Mouse (Mus musculus) adrenal gland, adult 2 months (tissue): Measurements from ENCODE around the gene Rasgef1b. TPM values are rescaled to one million over a fixed set of nuclear protein-coding genes. Genes with fewer than 3 reads are reported as not detected.
A peak's percentile ranks its signal among the peaks of the same experiment; 100 is the strongest.

Experiments
- DNase-seq: peaks from one replicate; pipeline ENCODE4 v3.0.0; 2021
- long read RNA-seq: library from polyadenylated mRNA; stranded (forward); transcript quantifications from one replicate; pipeline ENCODE4 v2.0.0, GENCODE M21; 2021
- polyA plus RNA-seq: library from polyadenylated mRNA; depleted of rRNA; stranded (reverse); fragments of >200 nt; gene quantifications from 2 replicates; pipeline ENCODE4 v1.2.3, GENCODE M21; 2012; rRNA removed
- total RNA-seq, 2 experiments: library from RNA; stranded (reverse); gene quantifications; 2 replicates each; pipeline ENCODE4 v1.2.3; 2021

Rasgef1b gene
- total RNA-seq (10 to 100 TPM in 1 of 2 experiments, 1 to 10 TPM in 1; 9.1 to 11.4 TPM), polyA plus RNA-seq (2.2 and 2.9 TPM in 2 replicates)
- long read RNA-seq, transcript Rasgef1b-209 (14 exons, 2,987 nt), result minor isoform, 6 of 14 reads
- long read RNA-seq, transcript Rasgef1b-201 (14 exons, 2,990 nt), result major isoform, 7 of 14 reads
- long read RNA-seq, partial matches to known transcripts, result 1 of 14 reads
- long read RNA-seq, other reads (novel, unspliced or antisense), result 0 of 14 reads

DNA sequence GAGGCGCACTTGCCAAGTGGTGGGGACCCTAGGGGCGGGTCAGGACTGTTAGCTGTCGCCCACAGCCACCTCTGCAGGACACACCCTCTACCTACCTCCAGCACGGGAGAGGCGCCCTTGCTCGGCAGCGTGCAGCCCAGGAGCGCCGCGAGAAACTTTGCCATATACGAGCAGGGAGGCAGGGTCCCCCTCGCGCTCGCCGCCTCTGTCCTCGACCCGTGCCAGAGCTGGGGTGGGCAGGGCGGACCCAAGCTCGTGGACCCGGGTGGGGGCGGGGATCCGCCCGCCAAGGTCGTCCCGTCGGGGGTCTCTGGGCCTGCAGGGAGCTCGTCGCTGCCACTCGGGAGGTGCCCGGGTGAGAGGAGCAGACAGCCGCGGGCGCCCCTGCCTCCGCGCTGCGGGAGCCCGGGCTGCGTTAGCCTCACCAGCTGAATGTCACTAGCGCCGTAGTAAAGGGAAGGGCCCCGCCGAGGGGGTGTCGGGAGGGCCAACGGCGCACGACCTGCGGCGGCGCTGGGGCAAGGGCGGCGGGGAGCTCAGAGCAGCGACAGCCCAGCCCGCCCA lies at the start of gene Rasgef1b:
Rasgef1b (minus strand) TSS at position 417 of the 564 bp plus-strand sequence.
- DNase-seq, result peak; percentile 88

DNA sequence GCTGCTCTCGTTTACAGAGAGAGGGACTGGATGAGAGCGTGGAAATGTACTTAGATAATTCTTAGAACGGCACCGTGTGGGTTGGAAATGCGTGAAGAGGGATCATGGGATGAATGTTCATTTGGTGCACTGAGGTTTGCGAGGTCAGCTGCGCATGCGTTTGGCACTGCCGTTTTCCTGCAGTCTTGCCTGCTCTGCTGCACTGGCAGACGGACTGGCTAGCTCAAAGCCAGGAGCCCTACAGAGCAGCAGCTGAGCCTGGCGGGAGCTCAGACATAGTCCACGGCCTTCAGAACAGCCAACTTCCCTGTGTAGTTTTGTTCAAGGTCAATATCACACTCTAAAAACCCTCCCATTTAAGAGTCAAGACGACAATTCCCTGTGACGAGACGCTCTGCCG lies 46.5 kb upstream of the Rasgef1b start:
- DNase-seq, result no peak

DNA sequence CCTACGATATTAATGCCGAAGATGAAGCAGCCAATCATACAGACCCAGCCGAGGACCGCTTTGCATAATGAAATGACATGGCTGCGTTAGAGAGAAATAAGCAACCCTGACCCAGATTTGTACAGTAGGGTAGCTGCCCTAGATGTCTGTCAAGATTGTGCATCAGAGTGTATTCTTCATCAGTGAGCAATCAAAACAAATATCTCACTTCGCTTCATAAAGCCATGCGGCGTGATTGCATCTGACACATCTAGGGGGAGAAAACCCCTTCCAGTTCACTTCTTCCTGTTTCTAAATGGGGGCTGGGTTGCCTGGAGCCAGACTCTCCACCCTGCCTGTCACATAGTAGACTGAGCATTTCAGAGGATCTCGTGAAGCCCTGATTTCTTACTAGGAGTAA lies 44.4 kb upstream of the Rasgef1b start:
- no peak for DNase-seq

DNA sequence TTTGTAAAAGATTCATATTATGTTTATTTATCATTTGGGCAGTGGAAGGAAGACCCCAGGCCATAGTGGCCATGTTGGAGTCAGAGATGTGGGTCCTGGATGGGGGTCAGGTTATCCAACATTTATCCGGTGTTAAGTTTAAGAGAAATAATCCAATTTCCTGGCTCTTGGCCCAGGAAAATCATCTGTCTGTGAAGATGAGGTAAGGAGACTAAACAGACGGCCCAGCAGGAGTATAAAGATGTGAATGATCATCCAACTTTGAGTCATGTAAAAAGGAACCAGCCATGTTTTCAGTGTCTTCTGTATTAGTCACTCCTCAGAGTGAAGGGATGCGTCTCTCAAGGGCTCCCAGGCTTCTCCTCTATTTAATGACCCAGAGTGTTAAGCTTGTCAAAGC lies 35.4 kb upstream of the Rasgef1b start:
- DNase-seq, result no peak

DNA sequence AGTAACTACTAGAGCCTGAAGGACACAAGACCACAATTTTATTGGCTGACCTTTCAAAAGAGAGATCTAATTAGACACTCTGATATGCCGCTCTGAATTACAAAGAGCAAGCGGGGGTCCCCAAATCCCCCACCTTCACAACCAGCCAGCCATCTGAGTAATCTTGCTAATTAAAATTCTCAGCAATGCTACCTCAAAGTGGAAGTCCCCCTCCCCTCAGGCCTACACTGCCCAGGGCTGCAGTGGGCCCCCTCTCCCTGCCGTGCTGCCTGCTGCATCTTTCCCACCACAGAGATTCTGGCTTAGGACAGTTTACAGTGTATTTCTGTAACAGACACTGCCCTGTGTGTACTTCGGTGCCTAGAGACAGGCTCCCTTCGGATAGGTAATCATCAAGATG lies 30.0 kb upstream of the Rasgef1b start:
- no peak for DNase-seq

DNA sequence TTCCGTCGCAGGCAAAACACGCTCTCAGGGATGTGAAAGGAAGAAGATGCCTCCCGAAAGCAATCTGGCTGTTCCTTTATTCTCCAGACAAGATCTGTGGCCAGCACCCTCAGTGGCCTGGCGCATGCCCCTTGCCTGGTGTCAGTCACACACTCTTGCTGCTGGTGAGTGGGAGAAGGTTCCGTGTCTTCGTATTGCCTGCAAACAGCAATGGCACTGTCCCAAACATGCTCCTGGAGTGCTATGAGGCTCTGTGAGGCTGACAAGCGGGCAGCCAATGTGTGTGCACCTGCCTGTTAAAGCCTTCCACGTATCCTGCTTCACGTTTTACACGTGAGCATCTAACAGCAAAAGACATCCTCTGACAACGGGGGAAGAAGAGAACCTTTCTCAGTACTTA lies 25.0 kb upstream of the Rasgef1b start:
- DNase-seq, result no peak

DNA sequence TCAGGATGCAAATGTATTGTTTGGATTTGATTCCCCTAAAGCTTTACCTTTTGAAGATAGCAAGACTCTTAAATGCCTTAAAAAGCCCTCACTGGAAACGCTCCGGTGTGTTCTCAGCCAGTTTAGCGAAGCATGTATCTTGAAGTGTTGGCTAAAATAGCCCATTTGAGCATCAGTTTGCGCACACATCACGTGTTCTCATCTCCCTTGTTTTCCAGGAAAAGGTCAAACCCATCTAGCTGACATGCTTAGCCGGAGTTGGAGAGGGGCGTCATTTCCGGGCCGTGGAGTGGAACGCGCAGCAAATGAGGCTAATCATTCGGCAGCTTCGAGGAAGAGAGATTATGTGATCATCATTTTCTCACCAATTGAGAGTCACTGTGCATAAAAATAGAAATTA lies 24.5 kb upstream of the Rasgef1b start:
- no peak for DNase-seq

DNA sequence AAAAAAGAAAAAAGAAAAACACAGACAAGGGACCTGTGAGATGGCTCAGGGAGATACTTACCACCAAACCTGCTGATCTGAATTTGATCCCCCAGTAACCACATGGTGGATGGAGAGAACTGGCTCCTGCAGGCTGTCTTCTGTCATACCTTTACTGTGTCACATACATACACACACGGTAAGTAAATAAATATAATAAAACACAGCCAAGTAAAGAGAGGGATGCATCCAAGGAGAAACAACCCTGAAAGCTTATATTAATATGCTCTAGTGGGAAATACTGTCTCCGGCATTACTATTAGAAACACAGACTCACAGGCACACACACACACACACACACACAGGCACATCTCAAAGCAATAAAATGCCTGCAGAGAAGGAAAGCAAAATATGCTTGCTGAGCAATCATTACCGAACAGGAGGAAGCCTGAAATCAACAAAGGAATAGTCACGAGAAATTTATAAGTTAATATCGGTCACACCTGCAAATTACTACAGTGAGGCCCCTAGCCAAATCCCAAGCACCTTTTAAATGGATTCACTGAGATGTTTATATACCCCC lies 23.9 kb upstream of the Rasgef1b start:
- DNase-seq, result no peak

DNA sequence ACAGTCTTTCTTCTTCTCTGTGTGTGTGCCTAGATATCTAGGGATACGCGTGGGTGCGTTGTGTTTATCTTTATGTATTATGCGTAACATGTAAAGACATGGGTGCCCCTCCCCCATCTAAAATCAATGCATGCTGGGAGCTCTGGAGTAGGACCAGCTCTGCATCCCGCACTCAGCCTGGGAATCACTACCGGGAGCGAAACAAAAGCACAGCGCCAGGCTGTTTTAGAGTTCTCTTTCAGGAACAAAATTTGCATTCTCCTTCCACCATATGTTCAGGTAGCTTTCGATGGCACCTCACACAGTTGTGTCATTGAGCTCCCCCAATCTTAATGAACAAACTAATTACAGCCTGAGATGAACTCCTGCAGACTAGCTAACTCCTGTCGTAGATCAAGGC lies 19.6 kb upstream of the Rasgef1b start:
- no peak for DNase-seq

DNA sequence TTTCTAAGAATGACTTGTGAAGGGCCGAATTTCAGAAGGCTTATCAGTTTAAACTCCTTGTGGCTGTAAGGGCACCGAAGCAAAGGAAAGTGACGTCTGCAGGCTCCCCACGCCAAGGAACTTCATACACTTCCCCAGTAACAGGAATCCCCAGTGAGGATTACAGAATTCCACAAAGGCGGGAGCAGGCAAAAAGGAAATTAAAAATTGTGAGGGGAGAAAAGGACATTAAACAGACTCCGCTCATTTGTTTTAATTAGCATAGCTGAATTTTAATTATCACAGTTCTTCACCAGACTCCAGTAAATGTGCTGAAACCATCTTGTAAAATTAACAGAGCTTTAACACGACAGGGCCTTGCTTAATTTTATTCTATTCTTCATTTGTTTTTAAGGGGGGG lies 17.2 kb upstream of the Rasgef1b start:
- DNase-seq, result no peak

DNA sequence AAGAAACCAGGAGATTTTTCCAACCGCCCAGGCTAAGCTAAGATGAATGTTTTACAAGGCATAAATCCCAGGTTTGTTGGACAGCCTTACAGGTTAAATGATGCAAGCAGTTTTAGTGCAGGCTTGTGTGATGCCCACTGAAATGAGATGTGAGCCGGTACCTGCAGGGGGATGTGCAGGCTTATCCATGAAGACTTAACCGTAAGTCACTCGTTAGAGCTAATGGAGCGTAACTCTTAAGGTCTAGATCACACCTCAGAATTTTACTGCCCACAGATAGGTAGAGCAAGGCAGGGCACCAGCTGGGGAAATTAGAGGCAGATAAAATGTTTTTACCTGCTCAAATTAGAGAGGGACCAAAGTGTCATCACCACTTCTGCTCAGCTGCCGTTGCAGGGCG lies 14.0 kb upstream of the Rasgef1b start:
- no peak for DNase-seq

DNA sequence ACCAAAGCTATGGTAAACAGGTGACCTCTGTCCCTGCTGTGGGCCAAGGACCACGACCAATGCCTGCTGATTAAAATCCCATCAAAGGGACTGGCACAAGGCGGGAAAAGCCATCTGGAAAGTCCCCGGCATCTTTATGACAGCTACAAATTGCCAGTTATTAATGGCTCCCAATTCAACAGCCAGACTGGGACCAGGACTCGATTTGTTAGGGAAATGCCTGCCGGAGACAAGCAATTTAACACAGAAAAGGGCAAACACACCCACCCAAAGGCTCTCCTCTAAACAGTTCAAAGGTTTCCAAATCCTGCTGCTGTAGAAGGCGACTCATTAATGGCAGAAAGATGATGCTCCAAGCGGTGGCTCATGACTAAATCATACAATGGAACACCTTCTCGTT lies 13.2 kb upstream of the Rasgef1b start:
- DNase-seq, result no peak

DNA sequence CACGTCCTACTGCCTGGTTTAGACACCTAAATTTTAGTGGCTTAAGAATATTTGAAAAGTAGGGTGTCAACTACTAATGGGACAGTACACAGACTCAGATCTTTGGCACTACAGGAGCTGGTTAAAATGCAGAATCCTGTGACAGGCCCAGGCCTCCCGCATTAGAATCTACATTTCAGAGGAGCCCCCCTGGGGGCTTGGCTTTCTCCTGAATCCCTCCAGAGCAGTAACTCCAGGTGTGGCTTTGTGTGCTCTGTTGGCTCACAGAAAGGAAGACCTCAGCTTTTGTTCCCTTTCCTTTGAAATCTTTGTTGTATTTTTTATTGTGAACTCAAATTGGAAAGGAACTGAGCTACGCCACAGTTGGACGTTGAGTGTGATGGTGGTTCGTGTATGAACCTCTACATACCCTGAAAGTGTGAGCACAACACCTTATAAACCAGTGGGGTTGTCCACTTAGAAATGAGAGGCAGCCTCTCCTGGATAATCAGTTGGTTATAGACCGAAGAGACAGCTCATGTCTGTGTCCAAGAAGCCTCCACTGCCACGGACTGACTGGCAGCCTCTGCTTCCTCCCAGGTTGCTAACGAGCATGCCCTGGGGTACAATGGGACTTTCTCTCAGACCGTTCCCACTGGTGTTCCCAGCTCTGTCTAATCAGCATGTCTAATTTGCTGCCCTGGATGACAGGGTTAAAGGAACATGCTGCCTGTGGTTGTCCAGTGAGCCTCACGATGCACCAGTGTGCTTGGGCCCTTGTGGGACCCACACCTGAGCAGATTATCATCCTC lies 9.3 kb upstream of the Rasgef1b start:
- DNase-seq, result no peak

DNA sequence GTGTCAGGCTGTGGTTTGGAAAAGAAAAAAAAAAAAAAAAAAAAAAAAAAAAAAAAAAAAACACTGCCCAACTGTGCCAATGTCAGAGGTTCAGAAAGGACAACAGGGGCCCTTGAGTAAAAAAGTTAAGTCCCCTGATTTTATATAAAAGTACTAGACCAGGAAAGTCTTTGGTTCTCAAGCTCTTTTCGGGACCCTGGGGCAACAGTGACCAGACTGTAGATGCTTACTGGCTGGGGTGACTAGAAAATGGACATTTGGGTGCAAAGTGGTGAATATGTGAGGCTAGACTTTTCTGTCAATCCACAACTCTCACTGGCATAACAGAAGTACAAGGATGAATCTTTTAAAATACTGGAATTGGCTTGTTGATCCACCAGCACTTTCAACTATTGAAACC lies 1.1 kb upstream of the Rasgef1b start:
- DNase-seq, result no peak

DNA sequence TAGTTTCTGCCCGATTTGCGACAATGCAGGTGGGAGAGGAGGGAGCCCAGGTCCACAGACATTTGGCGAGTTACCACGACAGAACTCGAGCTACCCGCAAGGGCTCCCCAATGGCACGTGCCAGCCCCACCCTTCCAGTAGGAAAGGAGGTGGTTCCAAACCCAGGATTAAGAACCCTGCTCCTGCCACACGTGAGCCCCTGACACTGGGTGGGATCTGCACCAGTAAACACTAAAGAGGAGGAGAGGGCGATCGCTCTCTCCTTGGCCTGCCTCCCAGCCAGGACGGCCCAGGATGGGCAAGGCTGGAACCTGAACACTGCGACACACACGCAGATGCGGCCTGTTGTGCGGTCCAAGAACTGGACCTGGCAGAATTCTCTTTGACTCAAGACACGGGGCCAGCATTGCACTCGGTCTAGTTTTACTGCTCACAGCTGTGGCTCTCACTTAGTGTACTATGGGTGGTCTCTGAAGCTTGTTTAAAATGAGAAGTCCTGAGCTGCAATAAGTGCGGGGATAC lies 557 bp upstream of the Rasgef1b start:
- peak; percentile 12 for DNase-seq

DNA sequence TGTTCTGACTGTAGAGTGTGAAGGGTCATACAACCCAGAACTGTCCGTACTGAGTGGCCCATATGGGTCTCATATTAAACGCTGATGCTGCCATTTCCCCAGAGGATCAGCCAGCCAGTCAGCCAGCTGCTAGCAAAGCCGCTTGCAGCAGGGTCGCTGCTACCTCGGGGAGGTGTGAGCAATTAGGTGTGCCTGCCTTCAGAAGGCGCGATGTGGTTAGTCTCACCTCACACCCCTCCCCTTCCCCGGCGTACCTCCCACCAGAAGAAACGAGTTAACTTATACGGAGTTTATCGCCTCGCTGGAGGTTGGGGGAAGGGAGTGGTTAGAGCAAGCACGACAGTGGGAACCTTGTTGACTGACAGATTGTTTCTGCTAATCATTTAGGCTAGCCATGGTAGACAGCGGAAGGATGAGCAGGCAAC lies 826 bp downstream of the Rasgef1b start:
- DNase-seq, result no peak

DNA sequence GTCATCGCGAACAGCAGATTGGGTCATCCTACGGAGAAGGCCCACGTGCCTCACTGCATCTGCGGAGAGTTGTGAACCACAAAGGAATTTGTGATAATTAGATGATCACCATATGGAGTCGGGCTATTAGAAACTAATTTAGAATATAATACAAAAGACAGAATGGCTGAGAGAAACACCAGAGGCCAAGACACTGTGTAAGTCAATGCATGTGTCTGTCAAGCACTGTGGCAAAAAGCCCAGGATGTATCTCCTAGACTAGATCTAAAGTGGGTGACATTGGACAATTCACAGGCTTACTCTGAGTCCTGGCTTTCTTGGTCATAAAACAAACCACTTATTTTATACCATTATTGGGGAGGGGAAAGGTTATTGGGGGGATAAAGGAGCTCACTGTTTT lies 4.9 kb downstream of the Rasgef1b start:
- no peak for DNase-seq

DNA sequence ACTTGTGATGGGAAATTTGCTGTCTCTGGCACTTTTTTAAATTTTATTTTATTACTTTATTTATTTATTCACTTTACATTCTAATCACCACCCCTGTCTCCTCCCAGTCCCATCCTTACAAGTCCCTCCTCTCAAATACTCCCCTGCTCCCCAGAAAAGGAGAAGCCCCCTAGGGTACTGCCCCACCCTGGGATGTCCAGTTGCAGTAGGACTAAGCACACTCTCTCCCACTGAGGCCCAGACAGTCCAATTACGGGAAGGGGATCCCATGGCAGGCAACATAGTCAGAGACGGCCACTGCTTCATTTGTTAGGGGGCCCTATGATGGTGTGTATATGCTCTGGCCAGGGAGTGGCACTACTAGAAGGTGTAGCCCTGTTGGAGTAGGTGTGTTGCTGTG lies 6.6 kb downstream of the Rasgef1b start:
- no peak for DNase-seq

DNA sequence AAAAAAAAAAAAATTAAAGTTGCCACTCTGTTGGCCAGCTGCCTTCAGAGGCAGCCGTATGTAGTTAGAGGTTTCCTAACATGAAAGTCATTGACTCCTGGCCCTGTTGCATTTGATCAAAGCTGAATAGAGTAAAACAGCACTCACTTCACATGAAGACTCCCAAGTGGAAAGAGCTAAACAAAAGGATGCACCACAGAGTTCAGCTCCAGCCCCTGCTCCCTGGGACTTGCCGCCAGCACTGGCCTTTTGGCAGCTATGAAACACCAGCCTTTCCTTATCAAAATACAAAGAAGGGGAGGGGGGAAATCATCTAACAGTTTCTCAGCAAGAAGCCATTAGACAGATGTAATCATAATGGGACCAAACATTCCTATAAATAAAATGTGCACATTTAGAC lies 8.3 kb downstream of the Rasgef1b start:
- no peak for DNase-seq

DNA sequence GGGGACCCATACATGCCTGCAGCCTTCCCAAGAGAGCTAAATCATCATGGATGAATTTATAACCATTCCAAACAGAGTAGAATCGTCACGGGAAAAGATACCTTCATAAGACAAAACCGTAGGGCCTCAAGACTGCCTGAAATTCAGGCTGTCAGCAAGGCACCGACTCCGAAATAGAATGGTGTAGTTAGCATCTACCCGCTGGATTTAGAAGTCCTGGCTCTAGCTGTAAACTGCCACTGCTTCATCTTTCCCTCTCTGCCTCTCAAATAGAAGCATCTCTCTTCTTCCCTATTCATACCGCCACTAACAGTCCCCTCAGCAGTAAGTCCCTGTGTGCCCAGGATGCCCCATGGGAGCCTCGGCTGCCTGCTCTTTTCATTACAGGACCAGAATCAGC lies 10.9 kb downstream of the Rasgef1b start:
- no peak for DNase-seq

DNA sequence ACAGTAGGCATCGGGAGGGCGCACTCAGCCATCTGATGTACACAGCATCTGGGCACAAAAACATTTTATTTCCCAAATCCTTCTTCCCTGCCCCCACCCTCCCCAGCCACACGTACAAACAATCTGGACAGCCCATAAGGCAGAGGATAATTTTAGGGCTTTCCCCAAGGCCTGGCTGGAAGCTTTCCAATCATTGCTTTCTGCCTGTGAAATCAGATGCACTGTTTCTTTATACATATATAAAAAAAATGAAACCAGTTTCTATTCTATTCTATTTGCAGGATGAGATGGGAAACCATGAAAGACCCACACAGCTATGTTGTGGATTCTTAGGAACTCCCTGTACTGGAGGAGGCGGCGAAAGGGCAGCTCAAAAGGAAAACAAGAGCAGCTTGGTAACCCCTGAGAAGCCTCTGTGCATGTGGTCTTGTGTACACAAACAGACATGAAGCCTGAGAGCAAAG lies 13.6 kb downstream of the Rasgef1b start:
- DNase-seq, result no peak

DNA sequence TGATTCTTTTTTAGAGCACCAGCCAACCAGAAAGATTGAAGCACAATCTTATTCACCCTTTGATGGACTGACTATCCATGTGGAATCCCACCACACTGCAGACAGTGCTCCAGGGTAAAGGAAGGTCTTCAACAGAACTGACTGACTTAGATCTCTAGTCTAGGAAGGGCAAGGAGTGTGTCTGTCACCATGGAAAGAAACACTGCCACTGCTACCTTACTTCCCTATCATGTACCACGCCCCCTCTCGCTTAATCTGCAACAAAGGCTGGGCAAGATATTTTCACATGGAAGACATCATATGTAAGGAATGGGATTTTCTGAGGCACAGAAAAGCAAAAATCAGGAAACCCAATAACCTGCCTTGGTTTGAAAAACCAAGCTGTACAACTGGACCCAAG lies 16.9 kb downstream of the Rasgef1b start:
- no peak for DNase-seq

DNA sequence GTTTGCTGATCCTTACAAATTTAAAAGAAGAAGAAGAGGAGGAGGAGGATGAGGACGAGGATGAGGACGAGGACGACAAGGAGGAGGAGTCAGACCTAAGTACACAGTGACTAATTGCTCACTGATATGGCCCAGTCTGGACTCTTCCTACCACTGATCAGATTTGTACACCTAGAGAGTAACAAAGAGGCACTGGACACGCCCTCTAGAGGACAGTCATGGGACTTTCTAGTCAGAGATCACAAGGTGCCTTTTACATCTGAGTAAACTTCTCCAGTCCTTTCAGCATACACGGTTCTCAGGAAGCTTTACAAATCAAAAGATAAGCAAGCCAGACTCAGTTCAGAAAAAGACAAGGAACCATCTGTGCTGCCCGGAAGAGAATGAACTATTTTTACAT lies 20.2 kb downstream of the Rasgef1b start:
- no peak for DNase-seq
